Mouse (Mus musculus): ENCODE measurements around the gene Btbd2.
A peak's percentile ranks its signal among the peaks of the same experiment; 100 is the strongest.

Gene Btbd2

GRCm38 (mm10) chr10:80692249-80693165 lies 35.6 kb upstream of the Btbd2 start:
- peak in 1 of 2 experiments; percentile 57 for DNase-seq (ENCODE audit: low spot score in 2 of 2)

GRCm38 (mm10) chr10:80687850-80688249 lies 31.0 kb upstream of the Btbd2 start:
- DNase-seq (ENCODE audit: low spot score in 2 of 2) = peak in 1 of 2 experiments; percentile 78

GRCm38 (mm10) chr10:80686617-80687016 lies 29.7 kb upstream of the Btbd2 start:
- no peak for DNase-seq (ENCODE audit: low spot score in 2 of 2)

GRCm38 (mm10) chr10:80684984-80685383 lies 28.1 kb upstream of the Btbd2 start:
- peak in 1 of 2 experiments; percentile 46 for DNase-seq (ENCODE audit: low spot score in 2 of 2)

GRCm38 (mm10) chr10:80684214-80684613 lies 27.3 kb upstream of the Btbd2 start:
- peak; percentile 87 to 92 for DNase-seq (ENCODE audit: low spot score in 2 of 2)

- no peak for DNase-seq (ENCODE audit: low spot score in 2 of 2)
Observed at GRCm38 (mm10) chr10:80683647-80684046, 26.8 kb upstream of the Btbd2 start.

- DNase-seq (ENCODE audit: low spot score in 2 of 2) = peak in 1 of 2 experiments; percentile 32
Observed at GRCm38 (mm10) chr10:80682003-80682402, 25.1 kb upstream of the Btbd2 start.

- DNase-seq (ENCODE audit: low spot score in 2 of 2) = peak in 1 of 2 experiments; percentile 17
Observed at GRCm38 (mm10) chr10:80680260-80680696, 23.4 kb upstream of the Btbd2 start.

- DNase-seq (ENCODE audit: low spot score in 2 of 2) = peak in 1 of 2 experiments; percentile 34
Observed at GRCm38 (mm10) chr10:80679556-80680259, 22.8 kb upstream of the Btbd2 start.

GRCm38 (mm10) chr10:80678601-80679377 lies 21.9 kb upstream of the Btbd2 start:
- DNase-seq (ENCODE audit: low spot score in 2 of 2) = peak; percentile 61 to 77

- peak; percentile 96 to 98 for DNase-seq (ENCODE audit: low spot score in 2 of 2)
Observed at GRCm38 (mm10) chr10:80677942-80678436, 21.1 kb upstream of the Btbd2 start, which contains the start of gene Mknk2. Gene Mknk2, minus strand, starts transcription at chr10:80678112.

GRCm38 (mm10) chr10:80677128-80677875 lies 20.4 kb upstream of the Btbd2 start:
- DNase-seq (ENCODE audit: low spot score in 2 of 2) = peak in 1 of 2 experiments; percentile 74

- DNase-seq (ENCODE audit: low spot score in 2 of 2) = peak; percentile 99
Observed at GRCm38 (mm10) chr10:80676198-80676928, 19.5 kb upstream of the Btbd2 start.

- peak in 1 of 2 experiments; percentile 24 for DNase-seq (ENCODE audit: low spot score in 2 of 2)
Observed at GRCm38 (mm10) chr10:80675405-80676197, 18.7 kb upstream of the Btbd2 start.

GRCm38 (mm10) chr10:80674851-80675404 lies 18.1 kb upstream of the Btbd2 start:
- DNase-seq (ENCODE audit: low spot score in 2 of 2) = peak in 1 of 2 experiments; percentile 15

- DNase-seq (ENCODE audit: low spot score in 2 of 2) = peak in 1 of 2 experiments; percentile 34
Observed at GRCm38 (mm10) chr10:80674161-80674711, 17.4 kb upstream of the Btbd2 start.

- DNase-seq (ENCODE audit: low spot score in 2 of 2) = no peak
Observed at GRCm38 (mm10) chr10:80673690-80674089, 16.8 kb upstream of the Btbd2 start.

- DNase-seq (ENCODE audit: low spot score in 2 of 2) = no peak
Observed at GRCm38 (mm10) chr10:80671936-80672690, 15.2 kb upstream of the Btbd2 start.

Data from spleen, postnatal 4 days (tissue).